Mouse (Mus musculus) cerebellum, adult 9-11 months (tissue): ENCODE measurements at regions not wholly inside any gene's neighbourhood (a gene's known extent, or its start where the extent isn't known, plus 50 kb on each side); places are given as distances from the start of the nearest gene placed in this dataset.

Source experiments
- DNase-seq: peaks from one replicate; pipeline ENCODE4 v3.0.0; 2022

DNA sequence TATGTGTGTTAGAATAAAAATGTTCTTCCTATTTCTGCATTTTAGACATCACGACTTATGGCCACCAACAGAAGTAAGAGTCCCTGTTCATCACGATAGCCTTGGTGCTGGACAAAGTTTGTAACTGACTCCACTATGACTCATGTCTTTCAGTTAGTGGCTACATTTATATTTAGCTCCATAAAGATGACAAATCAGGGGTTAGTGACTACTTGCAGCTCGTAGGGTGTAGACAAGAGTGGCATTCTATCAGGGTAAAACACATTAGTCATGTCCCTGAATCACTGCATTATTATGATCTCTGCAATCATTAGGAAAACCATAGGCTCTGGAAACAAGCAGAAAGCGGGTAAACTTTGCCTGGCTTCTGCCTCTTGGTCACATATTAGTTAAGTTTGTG is 252.4 kb upstream of the Dnajc19 start:
- no peak for DNase-seq

DNA sequence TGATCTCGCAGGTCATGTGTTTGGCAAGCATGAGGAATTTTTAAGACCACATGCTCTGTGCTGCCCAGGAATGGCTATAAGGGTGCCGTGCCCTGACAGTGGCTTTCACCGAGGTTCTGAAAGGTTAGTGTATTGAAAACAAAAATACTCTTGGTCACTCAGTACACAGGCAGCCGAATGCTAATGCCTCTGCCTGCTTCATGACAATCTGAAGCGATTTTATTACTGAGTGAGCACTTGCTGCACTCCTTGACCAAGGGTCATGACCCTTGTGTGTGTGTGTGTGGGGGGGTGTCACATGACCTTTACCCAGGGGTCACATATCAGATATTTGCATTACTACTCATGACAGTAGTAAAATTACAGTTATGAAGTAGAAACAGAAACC is 250.8 kb upstream of the Dnajc19 start:
- DNase-seq = no peak

DNA sequence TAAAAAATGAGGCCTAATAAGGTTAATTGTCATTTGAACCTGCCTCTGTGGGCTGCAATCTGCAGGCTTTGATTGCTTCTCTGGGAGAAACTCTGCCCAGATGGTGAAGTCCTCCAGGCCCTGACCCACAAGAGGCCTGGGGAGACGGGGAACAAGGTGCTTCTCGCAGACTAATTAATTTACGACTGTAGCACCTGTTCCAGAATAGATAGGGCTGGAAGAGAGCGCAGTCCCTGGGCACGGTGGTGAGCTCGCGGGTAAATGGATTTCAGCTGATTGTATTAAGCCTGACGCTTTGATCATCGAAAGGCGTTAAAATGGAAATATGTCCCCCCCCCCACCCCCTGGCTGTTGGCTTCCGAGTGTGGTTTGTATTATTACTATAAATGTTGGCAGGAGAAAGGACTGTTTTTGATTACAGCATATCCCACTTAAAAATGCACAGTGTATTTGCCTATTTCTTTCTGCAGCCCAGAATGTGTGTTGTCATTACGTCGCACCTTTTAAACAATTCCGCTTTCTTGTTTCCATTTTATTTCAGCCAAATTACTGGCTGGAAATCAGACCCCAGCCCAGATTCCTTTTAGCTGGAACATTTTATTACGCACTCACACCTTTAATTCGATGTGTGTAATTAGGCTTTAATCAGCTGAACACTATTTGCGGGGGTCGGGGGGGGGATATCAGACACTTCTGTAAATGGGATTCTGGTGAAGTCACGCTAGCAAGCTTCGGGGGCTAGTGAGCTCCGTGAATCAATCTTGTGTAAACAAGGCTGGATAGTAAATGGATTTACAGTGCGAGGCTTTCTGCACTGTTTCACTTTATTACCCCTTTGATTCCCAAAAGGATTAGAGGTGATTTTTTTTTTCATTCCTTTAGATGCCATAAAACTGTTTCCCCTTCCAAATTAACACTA is 250.1 kb upstream of the Dnajc19 start:
- peak; percentile 16 for DNase-seq

DNA sequence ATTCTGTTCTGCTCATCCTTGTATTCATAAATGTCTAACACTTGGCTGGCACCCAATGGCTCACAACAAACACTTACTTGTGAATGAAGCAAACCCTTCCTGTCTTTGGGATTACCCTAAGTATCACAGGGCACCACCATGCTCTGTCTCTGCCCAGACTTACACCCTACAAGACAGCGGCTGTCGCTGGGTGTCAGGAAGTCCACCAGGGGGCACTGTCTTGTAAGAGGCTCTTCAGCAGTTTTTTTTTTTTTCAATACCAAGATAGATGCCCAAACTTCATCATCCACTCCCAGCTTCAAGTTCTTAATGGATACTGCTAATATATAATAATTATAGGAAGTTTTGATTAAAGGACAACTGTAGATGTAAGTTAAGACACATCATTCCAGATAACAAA is 247.7 kb upstream of the Dnajc19 start:
- DNase-seq = peak; percentile 16

DNA sequence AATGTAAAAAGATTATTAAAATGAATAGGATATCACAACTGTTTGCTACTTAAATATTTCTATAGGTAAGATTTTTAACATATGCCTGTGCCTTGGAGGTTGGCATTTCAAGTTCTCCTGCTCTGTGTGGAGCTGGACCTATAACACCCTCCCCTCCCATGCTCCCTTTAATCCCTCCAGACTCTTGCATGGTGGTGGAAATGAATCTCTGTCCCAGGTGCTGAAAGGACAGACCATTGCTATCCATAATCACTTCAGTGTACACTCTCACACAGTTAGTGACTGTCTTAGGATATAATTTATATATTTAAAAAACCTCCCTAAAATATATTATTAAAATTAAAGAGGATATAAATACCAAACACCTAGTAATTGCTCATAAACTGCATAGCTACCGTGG is 244.5 kb upstream of the Dnajc19 start:
- no peak for DNase-seq

DNA sequence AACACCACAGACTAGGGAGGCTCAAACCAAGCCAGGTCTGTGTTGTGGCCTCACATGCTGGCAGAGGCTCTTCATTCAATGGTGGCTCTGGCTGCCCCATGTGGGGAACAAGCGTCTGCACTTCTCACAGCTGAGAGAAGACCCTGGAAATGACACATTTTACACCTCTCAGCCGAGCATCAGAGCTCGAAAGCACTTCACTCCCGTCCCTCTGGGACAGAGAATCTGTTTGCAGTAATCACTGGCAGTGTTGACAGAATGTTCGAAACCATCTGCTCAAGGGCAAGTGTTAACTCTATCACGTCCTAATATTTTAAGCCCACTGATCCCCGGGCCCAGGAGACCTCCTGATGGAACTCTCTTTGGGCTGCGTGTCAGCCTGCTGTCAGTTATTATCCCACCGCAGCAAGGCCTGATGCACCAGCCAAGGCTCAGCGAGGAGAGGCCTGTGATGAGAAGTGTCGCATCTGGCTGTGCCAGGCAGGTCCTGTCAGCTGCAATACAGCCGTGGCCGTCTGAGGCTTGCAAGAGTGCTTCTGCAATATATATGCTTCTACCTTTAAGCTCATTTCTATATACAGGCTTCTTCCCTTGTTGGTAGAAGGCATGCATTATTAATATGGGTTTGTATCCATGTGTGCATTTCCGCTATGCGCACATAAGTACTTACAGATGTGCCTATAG is 241.5 kb upstream of the Dnajc19 start:
- DNase-seq = no peak

DNA sequence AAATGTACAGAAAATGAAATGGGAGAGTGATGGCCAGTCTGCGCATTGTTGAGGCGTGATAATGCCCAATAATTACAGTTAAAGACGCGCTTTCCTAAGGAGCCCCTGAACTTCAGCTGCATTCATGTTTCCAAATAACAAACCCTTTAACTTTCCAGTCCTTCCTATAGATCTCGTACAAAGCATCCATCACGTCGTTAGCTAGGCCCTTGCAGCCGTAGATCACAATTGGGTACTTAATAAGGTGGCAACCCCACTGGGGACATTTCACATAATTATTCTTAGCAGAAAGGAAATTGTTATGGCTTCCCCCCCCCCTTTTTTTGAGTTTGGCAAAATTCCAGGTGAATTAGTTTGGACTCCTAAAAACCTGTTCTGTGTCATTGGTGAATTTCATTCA is 233.7 kb upstream of the Dnajc19 start:
- no peak for DNase-seq

DNA sequence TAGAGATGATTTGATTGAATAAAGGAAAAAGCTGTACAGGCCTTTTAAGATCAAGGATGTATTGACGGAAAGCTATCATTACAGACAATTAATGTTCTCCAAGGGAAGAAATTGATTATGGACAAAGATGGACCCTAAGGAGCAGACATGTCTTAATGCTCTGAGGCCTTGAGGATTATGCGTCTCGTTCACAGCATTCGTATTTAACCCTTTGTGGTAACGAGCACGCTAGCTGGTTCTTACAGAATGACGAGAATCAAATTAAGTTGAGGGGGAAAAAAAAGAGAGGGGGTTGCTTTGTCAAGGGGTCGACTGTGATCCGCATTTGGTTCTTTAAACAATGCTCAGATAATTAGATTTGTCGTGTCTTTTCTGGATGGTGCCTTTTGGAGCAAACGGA is 233.3 kb upstream of the Dnajc19 start:
- DNase-seq = no peak

DNA sequence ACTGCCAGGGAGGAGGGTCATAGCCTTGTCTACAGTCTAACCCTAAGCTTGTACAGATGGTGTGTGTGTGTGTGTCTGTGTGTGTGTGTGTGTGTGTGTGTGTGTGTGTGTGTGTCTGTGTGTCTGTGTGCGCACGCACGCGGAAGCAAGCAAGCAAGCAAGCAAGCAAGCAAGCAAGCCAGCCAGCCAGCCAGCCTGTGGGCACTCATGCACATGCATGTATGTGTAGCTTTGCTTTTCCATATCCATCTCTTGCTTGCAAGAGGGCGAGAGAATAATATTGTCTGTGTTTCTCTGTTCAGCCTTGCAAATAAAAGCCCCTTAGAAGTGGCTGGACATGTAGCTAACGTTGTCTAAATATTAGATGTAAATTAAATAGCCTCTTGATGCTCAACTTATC is 230.8 kb upstream of the Dnajc19 start:
- DNase-seq = no peak

DNA sequence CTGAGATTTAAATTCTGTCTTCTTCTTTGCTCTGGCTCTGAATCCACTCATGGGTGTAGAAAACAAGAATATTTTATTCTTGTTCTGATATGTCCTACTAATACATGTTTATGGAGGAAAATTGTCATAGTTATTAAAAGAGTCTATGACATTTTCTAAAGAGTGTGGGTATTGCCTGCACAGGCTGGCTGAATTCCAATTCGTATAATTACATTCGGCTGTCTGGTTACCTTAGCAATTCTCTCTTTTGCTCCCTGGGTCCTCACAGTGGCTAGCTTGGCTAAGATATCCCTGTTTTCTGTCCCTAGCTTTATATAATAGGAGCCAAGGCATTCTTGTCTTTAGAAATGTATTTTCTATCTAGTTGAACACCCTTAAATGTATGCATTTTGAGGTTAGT is 218.5 kb upstream of the Dnajc19 start:
- DNase-seq = no peak

DNA sequence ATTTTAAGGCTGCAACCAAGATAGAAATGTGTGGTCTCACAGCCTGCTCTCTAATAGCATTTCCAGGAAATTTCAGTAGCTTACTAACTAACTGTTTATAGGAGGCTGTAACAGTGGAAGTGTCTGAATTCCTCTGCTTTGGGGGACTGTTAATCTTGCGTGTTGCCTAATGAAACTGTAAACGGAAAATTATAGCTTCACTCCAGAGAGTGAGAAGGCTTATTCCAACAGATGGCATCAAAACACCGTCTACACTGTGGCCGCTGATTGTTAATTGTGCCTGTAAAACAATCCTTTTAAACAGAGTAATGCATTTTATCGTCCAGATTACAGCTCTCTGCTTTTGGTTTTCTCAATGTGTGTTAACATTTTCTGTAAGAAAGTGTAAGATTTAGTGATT is 206.7 kb upstream of the Dnajc19 start:
- no peak for DNase-seq

DNA sequence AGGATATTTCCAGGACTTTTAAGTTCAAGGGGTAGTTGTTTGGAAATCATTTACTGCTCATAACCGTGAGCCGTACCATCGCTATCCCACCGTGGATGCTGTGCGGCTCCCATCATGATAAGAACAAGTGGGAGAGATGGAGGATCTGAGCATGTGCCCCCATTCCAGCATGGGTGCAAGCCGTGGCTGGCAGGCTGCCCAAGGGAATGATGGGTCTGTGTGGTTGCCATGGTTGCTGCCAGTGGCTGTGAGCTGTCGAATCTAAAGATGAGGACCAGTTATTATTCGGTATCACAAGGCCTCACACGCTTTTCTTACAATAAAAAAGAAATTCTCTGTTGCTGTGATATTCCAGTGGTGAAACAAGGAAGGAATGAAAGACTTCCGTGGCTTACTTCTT is 189.0 kb upstream of the Dnajc19 start:
- no peak for DNase-seq

DNA sequence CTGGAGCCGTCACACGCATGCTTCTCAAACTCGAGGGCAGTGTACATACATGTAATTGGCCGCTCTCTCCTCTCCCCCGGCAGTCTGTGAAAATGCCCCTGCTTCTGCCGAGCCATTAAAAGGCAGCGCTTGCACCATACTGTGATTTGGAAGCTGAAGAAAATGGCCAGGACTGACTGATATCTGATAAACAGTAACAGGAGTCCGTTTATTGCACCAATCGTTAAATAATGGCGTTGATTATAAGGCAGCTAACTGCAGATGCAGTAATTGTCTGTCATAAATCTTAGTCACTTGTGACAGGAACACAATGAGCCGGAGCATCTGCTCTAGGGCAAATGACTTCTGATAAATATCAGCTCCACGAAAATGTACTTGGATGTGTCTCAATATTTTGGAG is 185.3 kb upstream of the Dnajc19 start:
- DNase-seq = no peak

DNA sequence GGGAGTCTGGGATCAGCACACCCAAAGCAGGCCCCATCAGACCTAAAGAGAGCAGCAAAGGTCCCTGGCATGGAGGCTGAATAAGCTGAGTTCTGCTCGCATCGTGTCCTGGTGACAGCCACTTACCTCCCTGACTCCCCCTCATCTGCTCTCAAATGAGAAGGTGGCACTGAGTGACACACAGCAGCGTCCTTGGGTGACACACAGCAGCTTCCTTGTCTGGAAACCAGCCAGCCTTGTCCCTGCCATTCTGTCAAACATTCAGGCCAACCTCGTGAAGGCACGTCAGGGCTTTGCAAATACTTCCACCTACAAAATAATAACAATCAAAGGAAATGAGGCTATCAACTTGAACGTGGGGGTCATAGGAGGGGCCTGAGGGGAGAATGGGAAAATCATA is 183.7 kb upstream of the Dnajc19 start:
- DNase-seq = no peak

DNA sequence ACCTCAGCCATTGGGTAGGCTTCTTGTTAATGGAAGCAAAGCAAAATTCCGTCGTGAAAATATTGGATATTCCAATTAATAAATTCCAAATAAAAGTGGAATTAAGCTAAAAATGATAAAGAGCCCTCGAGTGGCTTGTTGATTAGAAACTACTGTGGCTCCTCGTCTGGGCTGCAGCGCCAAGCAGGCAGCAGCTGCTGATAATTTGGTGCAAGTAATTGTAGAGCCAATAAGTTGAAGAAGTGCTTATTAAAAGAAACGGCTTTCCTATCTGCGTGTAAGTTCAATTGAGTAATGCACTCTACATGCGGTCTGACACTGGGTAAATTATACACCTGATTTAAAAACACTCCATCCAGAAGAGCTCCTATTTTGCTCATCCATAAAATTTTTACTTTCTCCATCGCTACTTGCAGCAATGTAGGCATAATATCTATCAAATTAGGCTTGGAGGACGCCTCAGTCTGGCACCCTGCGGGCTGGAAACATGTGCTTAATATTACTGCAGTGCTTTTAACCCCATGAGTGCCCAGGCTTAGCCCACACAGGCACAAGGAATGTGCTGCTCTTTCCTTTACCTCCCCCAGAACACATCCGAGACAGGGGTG is 171.7 kb upstream of the Dnajc19 start:
- no peak for DNase-seq

DNA sequence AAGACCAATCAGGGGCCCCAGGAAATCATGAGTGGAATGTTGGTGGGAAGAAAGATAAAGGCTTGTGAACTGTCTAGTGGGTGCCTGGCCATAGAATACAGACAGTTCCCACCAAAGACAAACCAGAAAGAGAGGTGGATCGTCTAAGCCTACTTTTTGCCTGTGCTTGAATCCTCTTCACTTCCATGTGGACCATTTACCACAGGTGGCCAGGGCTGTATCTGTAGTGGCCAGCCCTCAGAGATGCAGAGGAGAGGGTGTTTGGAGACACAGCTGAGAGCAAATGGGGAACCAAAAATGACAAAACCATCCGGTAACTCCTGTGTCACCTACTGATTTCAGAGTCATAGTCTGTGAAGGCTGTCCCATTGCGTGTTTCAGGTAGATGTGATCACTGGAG is 161.0 kb upstream of the Dnajc19 start:
- DNase-seq = no peak

DNA sequence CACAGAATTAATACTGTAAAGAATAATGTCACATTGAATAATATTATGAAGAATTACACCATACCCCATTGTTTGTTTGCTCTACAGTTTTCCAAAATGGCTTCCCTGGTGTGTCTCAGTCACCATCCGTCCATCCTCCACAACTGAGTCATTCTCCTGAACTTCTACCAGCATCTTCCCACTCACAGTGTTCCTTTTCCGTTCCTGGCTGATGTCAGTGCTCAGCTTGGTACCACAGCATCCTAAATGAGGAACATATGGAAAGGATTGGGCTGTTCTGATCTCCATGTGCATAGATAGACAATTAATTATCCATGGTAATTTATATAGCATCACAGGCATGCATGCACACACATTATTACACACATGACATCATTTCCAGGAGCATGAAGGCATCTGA is 158.9 kb upstream of the Dnajc19 start:
- no peak for DNase-seq

DNA sequence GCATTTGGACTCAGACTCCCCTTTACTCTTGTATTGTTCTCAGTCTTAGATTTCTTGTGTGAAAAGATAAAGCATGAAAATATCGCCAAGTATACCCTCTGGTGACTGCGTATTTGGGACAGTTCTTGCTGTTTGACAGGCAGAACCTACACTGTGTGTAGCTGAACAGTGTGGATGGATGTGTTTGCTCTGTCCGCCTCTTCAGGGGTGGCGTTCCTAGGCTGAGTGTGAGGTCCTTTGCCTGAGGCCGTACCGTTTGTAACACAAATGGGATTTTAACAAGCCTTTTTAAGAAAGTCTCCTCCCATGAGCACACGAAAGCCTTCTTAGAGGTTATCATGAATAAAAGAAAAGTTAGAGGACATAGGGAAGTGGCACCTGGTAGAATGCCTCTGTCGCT is 153.3 kb upstream of the Dnajc19 start:
- DNase-seq = no peak

DNA sequence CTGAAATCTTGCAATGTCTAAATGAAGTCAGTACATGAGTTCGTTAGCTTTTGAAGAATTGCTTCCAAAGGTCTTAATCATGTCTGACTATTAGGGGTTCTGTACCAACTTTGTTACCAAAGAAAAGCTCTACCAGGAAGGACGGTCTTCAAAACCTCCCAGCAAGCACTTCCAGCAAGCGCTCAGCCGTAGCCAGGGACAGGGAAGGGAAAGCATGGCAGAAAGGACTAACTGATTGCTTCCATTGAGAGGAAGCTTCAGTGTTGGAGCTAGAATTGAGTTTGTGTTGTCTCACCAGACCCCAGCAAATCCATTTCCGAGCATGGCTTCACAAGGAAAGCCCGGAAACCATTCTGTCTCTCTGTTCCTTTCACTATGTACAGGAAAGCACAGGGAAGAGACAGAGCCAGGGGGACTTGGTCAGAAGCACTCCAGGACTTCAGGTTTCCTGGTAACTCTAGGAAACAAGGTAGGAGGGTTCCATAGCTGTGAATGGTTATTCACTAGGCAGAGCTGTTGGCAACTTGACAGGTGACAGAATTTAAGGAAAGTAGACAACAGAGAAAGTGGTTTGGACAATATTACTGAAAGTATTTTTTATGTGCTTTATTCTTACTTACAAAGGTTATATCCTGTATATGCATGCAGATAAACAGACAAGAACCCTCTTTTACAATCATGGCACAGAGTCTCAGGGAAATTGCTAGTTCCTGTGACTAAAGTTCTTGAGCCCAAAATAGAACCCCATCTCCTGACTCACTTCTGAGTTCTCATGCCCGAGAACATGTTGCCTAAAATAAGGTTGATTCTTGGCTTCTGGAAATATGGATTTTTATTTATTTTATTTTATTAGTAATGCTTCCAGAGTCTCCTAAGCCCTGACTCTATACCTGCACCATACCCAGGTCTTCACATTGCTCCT is 151.5 kb upstream of the Dnajc19 start:
- DNase-seq = no peak

DNA sequence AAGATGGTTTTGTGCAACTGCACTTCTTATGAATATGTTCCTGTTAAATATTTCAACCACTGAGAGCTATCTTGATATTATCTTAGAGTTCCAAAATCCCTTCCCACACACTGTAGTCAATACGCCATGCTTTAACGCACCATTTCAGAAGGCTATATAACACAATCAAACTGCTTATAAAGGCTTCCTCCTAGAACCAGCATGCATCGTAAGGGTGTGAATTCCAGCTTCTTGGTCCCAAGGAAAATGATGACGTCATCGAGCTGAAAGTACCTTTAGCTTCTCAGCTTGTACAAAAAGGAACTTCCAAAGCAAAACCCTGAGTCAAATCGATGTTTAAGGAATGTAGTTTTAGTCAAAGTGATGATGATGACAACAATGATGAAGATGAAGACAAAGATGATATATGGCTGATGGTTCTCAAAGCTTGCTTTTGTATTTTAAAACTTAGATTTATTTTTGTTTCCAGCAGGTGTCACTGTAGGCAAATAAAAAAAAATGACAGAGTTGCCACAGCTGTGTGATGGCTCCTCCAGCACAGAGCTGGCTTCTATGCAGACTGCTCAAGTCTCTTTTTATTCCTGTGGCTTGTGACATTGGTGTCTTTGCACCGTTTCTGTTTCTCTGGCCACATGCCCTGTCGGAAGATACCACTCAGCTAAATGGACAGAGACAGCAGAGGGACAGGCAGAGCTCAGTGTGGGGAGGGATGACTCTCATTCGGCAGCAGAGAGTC is 150.6 kb upstream of the Dnajc19 start:
- DNase-seq = no peak

DNA sequence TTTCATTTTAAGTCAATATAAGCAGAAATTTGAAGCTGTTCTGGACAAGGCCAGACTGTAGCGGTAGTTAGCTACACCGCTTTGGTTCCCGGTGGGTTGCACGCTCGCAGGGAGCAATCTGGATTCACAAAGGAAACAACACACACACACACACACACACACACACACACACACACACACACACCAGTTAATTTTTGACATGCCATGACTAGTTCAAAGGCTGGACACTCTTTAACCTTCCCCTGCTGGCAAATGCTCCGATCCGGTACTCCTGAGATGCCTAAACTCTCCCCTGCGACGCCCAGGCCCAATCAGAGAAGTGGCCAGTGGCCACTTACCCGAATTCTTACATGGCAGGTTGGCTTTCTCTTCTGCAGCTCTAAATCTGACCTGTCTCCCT is 141.2 kb upstream of the Dnajc19 start:
- no peak for DNase-seq

DNA sequence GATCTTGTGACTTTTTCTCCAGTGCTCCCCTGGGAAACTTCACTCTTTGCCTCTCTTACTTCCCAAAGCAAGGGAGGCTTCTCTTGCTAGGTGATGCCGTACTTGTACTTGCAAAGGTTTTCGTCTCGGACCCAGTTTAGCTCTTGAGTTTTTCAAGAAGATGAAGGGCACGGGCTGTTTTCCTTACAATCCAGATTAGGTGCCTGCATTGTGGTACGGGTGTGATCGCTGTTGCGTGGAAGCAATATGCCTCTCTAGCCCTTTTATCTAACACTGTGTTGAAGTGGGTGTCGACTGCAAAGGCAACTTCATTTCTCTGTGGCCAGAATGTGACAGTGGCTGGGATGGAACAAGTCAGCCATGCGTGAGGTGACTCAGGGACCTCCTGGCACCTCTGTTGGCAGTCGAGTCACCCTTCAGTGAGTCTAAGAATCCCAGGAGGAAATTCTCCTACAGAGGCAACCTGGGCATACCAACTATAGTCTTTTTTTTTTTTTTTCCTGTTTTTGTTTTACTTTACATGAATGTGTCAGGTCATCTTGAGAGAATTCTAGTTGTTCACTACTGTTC is 138.7 kb upstream of the Dnajc19 start:
- no peak for DNase-seq
